In the genomic region with DNA sequence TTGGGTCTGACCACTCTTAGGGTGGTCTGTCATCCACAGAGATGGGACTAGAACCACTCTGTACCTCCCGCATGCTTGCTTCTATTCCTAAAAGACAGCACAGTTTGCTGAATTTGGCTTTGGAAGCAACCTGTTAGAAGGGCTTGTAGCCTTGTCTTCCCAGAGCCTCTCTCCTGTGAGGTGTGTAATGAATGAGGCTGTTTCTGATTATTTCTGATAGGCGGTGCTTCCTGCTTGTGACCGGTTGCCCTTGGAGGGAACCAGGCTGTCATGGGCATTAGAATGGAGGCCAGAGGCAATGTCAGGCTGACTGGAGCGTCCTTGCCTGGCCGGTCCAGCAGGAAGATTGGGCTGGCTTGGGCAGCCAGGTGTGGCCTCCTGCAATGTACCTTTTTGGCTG, we compare ENCODE assay signal across 8 mouse cellular contexts. TPM values are rescaled to one million over a fixed set of nuclear protein-coding genes. Genes with fewer than 3 reads are reported as not detected.
DNase-seq lines count a peak whose midpoint lies in the region; ATAC-seq and TF ChIP-seq lines count a peak whose summit lies in the region.
"Not testable (repeated sequence)": the region's sequence is repeated elsewhere in the genome, so short reads cannot be mapped to it uniquely, and the experiment has no call there.

No protein-coding gene starts in this region.

- not testable (repeated sequence) for DNase-seq in G1E (ENCODE audit: low spot score); gastrocnemius, adult 2 months; spleen, adult 2 months (ENCODE audit: low read depth in 1 of 2, low spot score in 2 of 2)

- TF ChIP-seq POLR2A in spleen, adult 2 months (IDR thresholded peaks at IDR 0.05; ENCODE audit: low read depth, low read length) = not testable (repeated sequence)

- not testable (repeated sequence) for H3K27ac ChIP-seq in embryonic facial prominence, embryonic 13.5 days; hindbrain, embryonic 13.5 days; midbrain, embryonic 12.5 days (replicated peaks); spleen, adult 2 months (ENCODE audit: insufficient read depth, low read length)
- peak overlapping the region; percentile 76 for H3K27ac ChIP-seq in gastrocnemius, adult 2 months
- H3K27ac ChIP-seq in kidney, embryonic 15.5 days = 0 out of 2 replicates have a peak overlapping the region, but pooled peaks have one; percentile 14
- H3K27ac ChIP-seq in liver, embryonic 12.5 days = peak overlapping the region; percentile 95

- H3K9ac ChIP-seq in embryonic facial prominence, embryonic 13.5 days = peak overlapping the region; percentile 66
- peak overlapping the region; percentile 71 for H3K9ac ChIP-seq in hindbrain, embryonic 13.5 days
- not testable (repeated sequence) for H3K9ac ChIP-seq in kidney, embryonic 15.5 days; midbrain, embryonic 12.5 days (replicated peaks)
- H3K9ac ChIP-seq in liver, embryonic 12.5 days = peak overlapping the region; percentile 81

- peaks cover 86% of the 10 kb centered on the region for H3K4me1 ChIP-seq in G1E (ENCODE audit: insufficient read depth, low read depth, low read length)
- H3K4me1 ChIP-seq in embryonic facial prominence, embryonic 13.5 days = peaks cover 47% of the 10 kb centered on the region
- H3K4me1 ChIP-seq in hindbrain, embryonic 13.5 days (replicated peaks) = peaks cover 38% of the 10 kb centered on the region
- peaks cover 49% of the 10 kb centered on the region for H3K4me1 ChIP-seq in kidney, embryonic 15.5 days
- H3K4me1 ChIP-seq in liver, embryonic 12.5 days = peaks cover 98% of the 10 kb centered on the region
- peaks cover 24% of the 10 kb centered on the region for H3K4me1 ChIP-seq in midbrain, embryonic 12.5 days
- not testable (repeated sequence) for H3K4me1 ChIP-seq in spleen, adult 2 months (ENCODE audit: control insufficient read depth, insufficient read depth, insufficient read length)

- TF ChIP-seq CTCF in G1E (IDR thresholded peaks at IDR 0.05; ENCODE audit: low read depth, low read length); gastrocnemius, adult 2 months (IDR thresholded peaks at IDR 0.05); spleen, adult 2 months (IDR thresholded peaks at IDR 0.05; ENCODE audit: extremely low read depth, insufficient read depth, insufficient read length, insufficient replicate concordance): not testable (repeated sequence)

- peak overlapping the region; percentile 90 for H3K4me3 ChIP-seq in G1E (ENCODE audit: low read depth, low read length)
- peak overlapping the region; percentile 53 for H3K4me3 ChIP-seq in embryonic facial prominence, embryonic 13.5 days
- H3K4me3 ChIP-seq in gastrocnemius, adult 2 months = peak overlapping the region; percentile 84
- peak overlapping the region; percentile 51 for H3K4me3 ChIP-seq in hindbrain, embryonic 13.5 days
- peak overlapping the region; percentile 51 for H3K4me3 ChIP-seq in kidney, embryonic 15.5 days (replicated peaks)
- H3K4me3 ChIP-seq in liver, embryonic 12.5 days = peak overlapping the region; percentile 71
- H3K4me3 ChIP-seq in midbrain, embryonic 12.5 days = peak overlapping the region; percentile 48
- H3K4me3 ChIP-seq in spleen, adult 2 months (ENCODE audit: extremely low read depth, insufficient read depth, insufficient read length) = peak overlapping the region; percentile 41; the same call in 1 of the 2 replicates

- not testable (repeated sequence) for H3K27me3 ChIP-seq in G1E (ENCODE audit: insufficient read depth, low read length); liver, embryonic 12.5 days (replicated peaks); spleen, adult 2 months (ENCODE audit: control insufficient read depth, insufficient read depth, low read length)
- peaks cover 17% of the 10 kb centered on the region for H3K27me3 ChIP-seq in embryonic facial prominence, embryonic 13.5 days
- peaks cover 47% of the 10 kb centered on the region for H3K27me3 ChIP-seq in hindbrain, embryonic 13.5 days
- peaks cover 13% of the 10 kb centered on the region for H3K27me3 ChIP-seq in kidney, embryonic 15.5 days
- H3K27me3 ChIP-seq in midbrain, embryonic 12.5 days = peaks cover 42% of the 10 kb centered on the region

- H3K36me3 ChIP-seq in G1E (replicated peaks) = peaks cover 55% of the 10 kb centered on the region
- not testable (repeated sequence) for H3K36me3 ChIP-seq in embryonic facial prominence, embryonic 13.5 days; hindbrain, embryonic 13.5 days; kidney, embryonic 15.5 days; midbrain, embryonic 12.5 days; spleen, adult 2 months (ENCODE audit: control insufficient read depth, insufficient read depth, low read length)
- H3K36me3 ChIP-seq in liver, embryonic 12.5 days = peaks cover 12% of the 10 kb centered on the region

- H3K9me3 ChIP-seq in G1E (replicated peaks); embryonic facial prominence, embryonic 13.5 days; hindbrain, embryonic 13.5 days; kidney, embryonic 15.5 days (replicated peaks); liver, embryonic 12.5 days (replicated peaks); midbrain, embryonic 12.5 days: not testable (repeated sequence)

- 20% methylated on average over 5 of the region's 5 CpGs for WGBS in embryonic facial prominence, embryonic 13.5 days
- 61% methylated on average over 5 of the region's 5 CpGs for WGBS in hindbrain, embryonic 13.5 days
- WGBS in kidney, embryonic 15.5 days = 66% methylated on average over 5 of the region's 5 CpGs
- 36% methylated on average over 5 of the region's 5 CpGs for WGBS in liver, embryonic 12.5 days (ENCODE audit: insufficient replicate concordance)
- 66% methylated on average over 5 of the region's 5 CpGs for WGBS in midbrain, embryonic 12.5 days
- 83% methylated on average over 5 of the region's 5 CpGs for WGBS in spleen, adult 2 months

- not testable (repeated sequence) for ATAC-seq in G1E (ENCODE audit: extremely low read depth, insufficient number of reproducible peaks, low FRiP score, poor library complexity, severe bottlenecking); embryonic facial prominence, embryonic 13.5 days (ENCODE audit: insufficient number of reproducible peaks, insufficient read depth, low FRiP score, low TSS enrichment, low read depth); hindbrain, embryonic 13.5 days (ENCODE audit: low FRiP score); kidney, embryonic 15.5 days (replicated peaks; ENCODE audit: low FRiP score); liver, embryonic 12.5 days; midbrain, embryonic 12.5 days (ENCODE audit: low FRiP score, low read depth)

- H3K4me2 ChIP-seq in embryonic facial prominence, embryonic 13.5 days = peak overlapping the region; percentile 98
- H3K4me2 ChIP-seq in hindbrain, embryonic 13.5 days = peak overlapping the region; percentile 85
- peak overlapping the region; percentile 93 for H3K4me2 ChIP-seq in kidney, embryonic 15.5 days
- H3K4me2 ChIP-seq in liver, embryonic 12.5 days = peak overlapping the region; percentile 97
- peak overlapping the region; percentile 94 for H3K4me2 ChIP-seq in midbrain, embryonic 12.5 days (replicated peaks)

- intact Hi-C loops in gastrocnemius, adult 2 months (cut with DNase I) = not testable (repeated sequence)

RNA-seq across cellular contexts. Expression of gene Notch3, which starts 52.2 kb away (rescaled TPM):
- total RNA-seq in G1E (2014; fragmentation: Nextera tagmentation) (3.3 and 4.4 TPM in 2 replicates), G1E (2017) (0.16 and 0.17 TPM in 2 replicates)
- 4.2 and 4.4 TPM in 2 replicates for polyA plus RNA-seq in G1E (2012)
- 16.1 and 16.8 TPM in 2 replicates for polyA plus RNA-seq in embryonic facial prominence, embryonic 13.5 days (2015; fragmentation: Nextera tagmentation; extraction: Ambion mirVana)
- total RNA-seq in gastrocnemius, adult 2 months (2021) = 10 to 100 TPM; 10.7 to 14.8 TPM
- 8.2 and 8.6 TPM in 2 replicates for polyA plus RNA-seq in hindbrain, embryonic 13.5 days (2015; fragmentation: Nextera tagmentation; extraction: Ambion mirVana)
- polyA plus RNA-seq in kidney, embryonic 15.5 days (2015; fragmentation: Nextera tagmentation; extraction: Ambion mirVana) = 11.9 and 14.9 TPM in 2 replicates
- polyA plus RNA-seq in liver, embryonic 12.5 days (2016; fragmentation: Nextera tagmentation; extraction: Ambion mirVana) = 1.7 and 2.3 TPM in 2 replicates
- 26.8 and 30.6 TPM in 2 replicates for polyA plus RNA-seq in midbrain, embryonic 12.5 days (2016; fragmentation: Nextera tagmentation; extraction: Ambion mirVana)
- polyA plus RNA-seq in spleen, adult 2 months (2012; rRNA removed) = 23.5 and 24.5 TPM in 2 replicates
